Mouse (Mus musculus) G1E (cell line): ENCODE results near the gene Tssc4. TPM values are rescaled to one million over a fixed set of nuclear protein-coding genes. Genes with fewer than 3 reads are reported as not detected.
A peak's percentile ranks its signal among the peaks of the same experiment; 100 is the strongest.

ENCODE experiments used
- ATAC-seq: 2 replicates; pipeline ENCODE4 v1.8.0; 2016; ENCODE audit warnings: mild to moderate bottlenecking; ENCODE audit not compliant: insufficient number of reproducible peaks, poor library complexity, low FRiP score, severe bottlenecking; ENCODE audit errors: extremely low read depth
- DNase-seq: peaks from one replicate; pipeline ENCODE4 v3.0.0; 2012; ENCODE audit warnings: low spot score
- H3K27me3 ChIP-seq: 2 replicates; pipeline ENCODE4 v1.6.1; 2012; ENCODE audit warnings: mild to moderate bottlenecking, low read length, inconsistent platforms; ENCODE audit not compliant: insufficient read depth
- H3K36me3 ChIP-seq: replicated peaks from 2 replicates; pipeline ENCODE3; 2012; ENCODE audit warnings: mild to moderate bottlenecking, inconsistent platforms
- H3K4me1 ChIP-seq: 2 replicates; pipeline ENCODE4 v1.6.1; 2012; ENCODE audit warnings: low read depth, low read length, inconsistent platforms, mixed read lengths; ENCODE audit not compliant: insufficient read depth
- H3K4me3 ChIP-seq: 2 replicates; pipeline ENCODE4 v1.5.1; 2012; ENCODE audit warnings: low read depth, mild to moderate bottlenecking, inconsistent platforms, low read length, moderate library complexity, mixed read lengths
- H3K9me3 ChIP-seq: replicated peaks from 2 replicates; pipeline ENCODE4 v1.6.1; 2012; ENCODE audit warnings: inconsistent platforms
- CTCF ChIP-seq: IDR thresholded peaks from 2 replicates; pipeline ENCODE4 v1.5.1; 2012; ENCODE audit warnings: low read depth, low read length, inconsistent platforms, mixed read lengths
- GATA1 ChIP-seq: IDR thresholded peaks from 2 replicates; pipeline ENCODE4 v1.6.1; 2012; ENCODE audit warnings: borderline replicate concordance, low read length, inconsistent platforms, mixed read lengths
- GATA2 ChIP-seq: IDR thresholded peaks from 2 replicates; pipeline ENCODE4 v1.6.1; 2012; ENCODE audit warnings: low read depth, low read length, inconsistent platforms, borderline replicate concordance
- POLR2AphosphoS5 ChIP-seq: IDR thresholded peaks from 2 replicates; pipeline ENCODE4 v1.6.1; 2012; ENCODE audit warnings: low read depth, low read length, inconsistent platforms; ENCODE audit not compliant: insufficient replicate concordance
- TAL1 ChIP-seq: conservative IDR thresholded peaks from 2 replicates; pipeline ENCODE4 v1.6.1; 2012; ENCODE audit warnings: low read depth, low read length, inconsistent platforms, mixed read lengths
- polyA plus RNA-seq: library from polyadenylated mRNA; stranded (reverse); fragments of >175 nt; gene quantifications from 2 replicates; pipeline ENCODE4 v1.2.3, GENCODE M21; 2012
- total RNA-seq, 2 experiments: library from RNA; stranded (forward) in 1 of 2; stranded (reverse) in 1 of 2; fragments of 200-1000 nt in 1 of 2; fragments of >200 nt in 1 of 2; fragmentation: Nextera tagmentation in 1 of 2; gene quantifications; 2 replicates each; pipeline ENCODE4 v1.2.3; 2014 to 2017

Tssc4 gene
- total RNA-seq (2014; fragmentation: Nextera tagmentation) (13.4 and 18.8 TPM in 2 replicates), total RNA-seq (2017) (25.0 and 36.3 TPM in 2 replicates), polyA plus RNA-seq (207 and 271 TPM in 2 replicates)

DNA sequence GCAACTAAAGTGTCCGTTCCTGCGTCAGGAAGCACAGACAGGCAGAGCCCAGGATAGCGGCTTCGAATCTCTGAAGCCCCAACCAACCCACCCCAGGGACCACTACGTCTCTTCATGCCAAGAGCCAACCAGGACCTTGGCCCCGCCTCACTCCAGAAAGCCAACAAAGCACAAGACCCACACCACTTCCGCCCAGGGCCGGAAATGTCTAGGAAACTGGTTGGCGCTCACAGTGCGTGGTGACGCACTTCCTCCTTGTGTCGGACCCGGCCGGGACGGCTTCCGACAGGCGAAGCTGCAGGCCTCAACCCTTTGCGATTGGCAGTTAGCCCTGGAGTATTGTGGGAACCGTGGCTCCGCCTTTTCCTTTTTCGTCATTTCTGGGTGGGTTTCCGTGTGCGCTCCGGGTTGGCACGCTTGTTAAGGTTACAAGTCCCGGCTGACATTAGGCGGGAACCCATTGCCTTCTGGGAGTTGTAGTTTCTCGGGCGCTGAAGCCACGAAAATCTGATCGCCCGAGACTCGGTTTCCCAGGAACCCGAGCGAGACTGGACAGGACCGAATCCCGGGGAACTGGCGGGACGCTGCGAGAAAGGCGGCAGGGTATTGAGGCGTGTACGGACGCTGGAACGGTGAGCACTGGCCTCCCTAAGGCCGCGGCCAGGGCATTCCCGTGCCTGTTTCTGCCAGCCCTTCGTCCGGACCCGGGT lies at the start of gene Tssc4:
Gene Tssc4, plus strand, starts transcription at position 368 of the 710 bp plus-strand sequence.
- Histone ChIP-seq H3K4me3 (peak within 1 kb of the TSS; percentile 75), H3K36me3 (peaks cover 80% of the 10 kb centered on the region), H3K4me1 (peaks cover 72% of the 10 kb centered on the region), H3K9me3 (no peaks in the 10 kb centered on the region), H3K27me3 (peaks cover 7% of the 10 kb centered on the region)
- TF ChIP-seq CTCF (no peak), POLR2AphosphoS5 (no peak), GATA2 (no peak), GATA1 (no peak), TAL1 (no peak)
- ATAC-seq: peak; percentile 92
- peak; percentile 99 for DNase-seq

DNA sequence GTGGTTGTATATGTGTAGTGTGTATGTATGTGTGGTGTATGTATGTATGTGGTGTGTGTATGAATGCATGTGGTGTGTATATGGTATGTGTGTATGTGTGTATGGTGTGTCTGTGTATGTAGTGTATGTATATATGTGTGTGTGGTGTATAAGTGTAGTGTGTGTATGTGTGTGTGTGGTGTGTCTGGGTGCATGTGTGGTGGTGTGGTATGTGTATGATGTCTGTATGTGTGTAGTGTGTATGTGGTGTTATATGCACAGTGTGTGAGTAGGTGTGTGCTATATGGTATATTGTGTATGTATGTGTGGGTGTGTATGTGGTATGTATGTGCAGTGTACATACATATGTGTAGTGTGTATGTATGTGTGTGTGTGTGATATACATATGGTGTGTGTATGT lies 49.0 kb upstream of the Tssc4 start:
- Histone ChIP-seq H3K36me3 (peaks cover 76% of the 10 kb centered on the region), H3K9me3 (no peaks in the 10 kb centered on the region), H3K4me3 (no peak overlapping the region), H3K4me1 (peaks cover 54% of the 10 kb centered on the region), H3K27me3 (no peaks in the 10 kb centered on the region)
- DNase-seq (no peak), ATAC-seq (no peak)
- TF ChIP-seq POLR2AphosphoS5 (peak; percentile 80; the same call in 1 of the 2 replicates), TAL1 (no peak)

DNA sequence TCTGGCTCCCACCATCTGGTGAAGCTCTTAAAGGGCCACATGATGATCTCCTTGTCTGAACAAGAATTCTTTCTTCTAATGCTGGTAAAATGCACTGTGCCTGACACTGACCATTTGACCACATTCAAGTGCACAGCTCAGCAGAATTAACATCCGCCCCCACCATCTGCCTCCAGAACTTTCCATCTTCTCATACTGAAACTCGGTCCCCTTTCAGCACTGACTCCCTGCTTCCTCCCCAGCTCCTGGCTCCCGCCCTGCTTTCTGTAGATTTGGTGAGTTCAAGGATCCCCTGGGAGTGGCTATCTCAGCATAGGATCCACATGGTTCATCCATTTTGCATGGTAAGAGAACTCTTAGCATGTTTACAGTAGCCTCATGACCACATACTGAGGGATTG lies 48.3 kb upstream of the Tssc4 start:
- ATAC-seq (no peak), DNase-seq (no peak)
- no peaks in the 10 kb centered on the region for H3K9me3 ChIP-seq
- no peak overlapping the region for H3K4me3 ChIP-seq
- no peak for TF ChIP-seq GATA2
- no peak for TF ChIP-seq POLR2AphosphoS5
- no peak for TF ChIP-seq TAL1
- no peak for TF ChIP-seq CTCF
- TF ChIP-seq GATA1: no peak
- H3K36me3 ChIP-seq: peaks cover 69% of the 10 kb centered on the region
- peaks cover 46% of the 10 kb centered on the region for H3K4me1 ChIP-seq
- H3K27me3 ChIP-seq: no peaks in the 10 kb centered on the region

DNA sequence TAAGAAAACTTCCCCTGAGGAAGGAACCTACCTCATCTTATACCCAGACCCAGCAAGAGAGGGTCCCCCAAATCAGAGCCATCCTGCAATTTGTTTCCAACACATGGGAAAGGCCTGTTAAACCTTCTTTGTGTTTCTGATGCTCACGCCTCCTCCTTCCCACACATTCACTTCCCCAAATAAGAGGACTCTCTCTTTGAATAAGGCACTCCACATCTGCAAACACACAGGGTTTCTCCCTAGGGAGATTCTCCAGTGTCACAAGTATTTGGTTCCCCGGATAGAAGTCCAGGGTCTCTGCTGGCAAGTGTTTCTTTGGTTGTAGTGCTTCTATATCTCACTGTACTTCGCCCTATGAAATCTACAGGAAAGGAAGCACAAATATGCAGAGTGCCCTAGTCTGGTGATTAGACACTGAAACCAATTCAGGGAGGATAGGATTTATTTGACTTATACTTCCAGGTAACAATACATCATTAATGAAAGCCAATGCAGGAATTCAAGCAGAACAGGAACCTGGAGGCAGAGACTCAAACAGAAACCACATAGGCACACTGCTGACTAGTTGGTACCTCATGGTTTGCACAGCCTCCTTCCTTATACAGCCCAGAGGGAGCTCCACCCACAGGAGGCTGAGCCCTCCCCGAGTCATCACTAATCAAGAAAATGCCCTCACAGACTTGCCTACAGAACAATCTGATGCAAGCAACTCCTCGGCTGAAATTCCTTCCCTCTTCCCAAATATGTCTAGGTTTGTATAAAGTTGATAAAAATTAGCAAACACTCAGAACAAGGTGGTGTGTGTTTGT lies 47.5 kb upstream of the Tssc4 start:
- no peak overlapping the region for H3K4me3 ChIP-seq
- no peaks in the 10 kb centered on the region for H3K27me3 ChIP-seq
- ATAC-seq: no peak
- no peak for DNase-seq
- H3K4me1 ChIP-seq: peaks cover 38% of the 10 kb centered on the region
- no peak for TF ChIP-seq CTCF
- TF ChIP-seq POLR2AphosphoS5: no peak
- TF ChIP-seq GATA2: no peak
- no peak for TF ChIP-seq TAL1
- TF ChIP-seq GATA1: no peak
- H3K36me3 ChIP-seq: peaks cover 61% of the 10 kb centered on the region
- no peaks in the 10 kb centered on the region for H3K9me3 ChIP-seq

DNA sequence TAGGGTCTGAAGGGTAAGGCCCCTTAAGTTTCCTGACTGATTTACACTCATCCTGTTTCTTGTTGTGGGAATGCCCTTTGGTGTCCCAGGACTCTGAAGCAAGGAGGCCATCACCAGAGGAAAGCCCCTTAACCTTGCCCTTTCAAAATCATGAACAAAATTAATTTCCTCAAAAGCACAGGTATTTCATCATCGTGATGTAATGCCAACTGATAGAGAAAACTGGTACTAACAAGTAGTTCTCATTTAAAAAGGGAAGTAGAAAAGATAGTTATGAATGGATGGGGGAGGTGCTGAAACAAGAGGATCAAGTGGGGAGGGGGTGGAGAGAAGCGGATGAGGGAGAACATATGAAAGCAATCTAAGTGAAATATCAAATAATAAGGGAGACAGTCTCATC lies 45.5 kb upstream of the Tssc4 start:
- TF ChIP-seq CTCF (no peak), TAL1 (no peak), POLR2AphosphoS5 (no peak), GATA1 (no peak), GATA2 (no peak)
- ATAC-seq (no peak), DNase-seq (no peak)
- H3K4me1 ChIP-seq: peaks cover 29% of the 10 kb centered on the region
- no peaks in the 10 kb centered on the region for H3K9me3 ChIP-seq
- no peak overlapping the region for H3K4me3 ChIP-seq
- peaks cover 43% of the 10 kb centered on the region for H3K36me3 ChIP-seq
- H3K27me3 ChIP-seq: no peaks in the 10 kb centered on the region

DNA sequence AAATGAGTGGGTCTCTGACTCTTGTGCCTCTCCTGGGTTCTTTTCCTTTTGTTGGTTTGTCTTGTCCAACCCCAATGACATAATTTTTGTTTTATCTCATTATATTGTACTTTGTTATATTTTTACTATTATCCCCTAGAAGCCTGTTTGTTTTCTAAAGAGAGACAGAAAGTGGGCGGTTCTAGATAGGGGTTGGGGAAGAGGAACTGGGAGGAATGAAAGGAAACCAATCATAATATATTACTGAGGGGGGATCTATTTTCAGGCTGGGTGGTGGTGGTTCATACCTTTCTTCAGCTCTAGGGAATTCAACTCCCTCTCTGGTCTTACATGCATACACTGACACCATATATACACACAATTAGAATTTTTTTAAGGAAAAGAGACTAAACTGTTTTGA lies 44.8 kb upstream of the Tssc4 start:
- Histone ChIP-seq H3K9me3 (no peaks in the 10 kb centered on the region), H3K4me1 (peaks cover 29% of the 10 kb centered on the region), H3K27me3 (no peaks in the 10 kb centered on the region), H3K36me3 (peaks cover 36% of the 10 kb centered on the region), H3K4me3 (no peak overlapping the region)
- ATAC-seq (no peak), DNase-seq (no peak)
- TF ChIP-seq GATA1 (no peak), POLR2AphosphoS5 (no peak; the same call in 1 of the 2 replicates), TAL1 (no peak), CTCF (no peak), GATA2 (no peak)
